Mouse (Mus musculus): ENCODE results near the gene Acsl1.

GRCm38 (mm10) chr8:46567946-46568345 lies 97.1 kb downstream of the Acsl1 start:
- TF ChIP-seq POLR2A (IDR thresholded peaks at IDR 0.05; ENCODE audit: borderline replicate concordance, insufficient read depth, low read length) (no peak), CTCF (IDR thresholded peaks at IDR 0.05; ENCODE audit: borderline replicate concordance, insufficient read depth, low read depth, low read length) (no peak)
